Mouse (Mus musculus) neural tube, embryonic 11.5 days (tissue): ENCODE results near the gene Ptprm. TPM values are rescaled to one million over a fixed set of nuclear protein-coding genes. Genes with fewer than 3 reads are reported as not detected.

Source experiments
- ATAC-seq: fragments of 200-750 bp; cut with Nextera tagmentation; 2 replicates; pipeline ENCODE4 v1.8.0; 2017; ENCODE audit warnings: moderate number of reproducible peaks, mild to moderate bottlenecking, moderate TSS enrichment, moderate library complexity; ENCODE audit not compliant: insufficient read depth, low FRiP score, low TSS enrichment
- DNase-seq: peaks from one replicate; pipeline ENCODE4 v3.0.0-alpha.2; 2015; ENCODE audit warnings: low spot score
- H3K27ac ChIP-seq: fragments of 300-500 bp; sonication (generic); 2 replicates; pipeline ENCODE4 v1.5.1; 2014; ENCODE audit warnings: low read depth, mild to moderate bottlenecking, low read length
- H3K27me3 ChIP-seq: fragments of 300-500 bp; sonication (generic); 2 replicates; pipeline ENCODE4 v1.6.1; 2014; ENCODE audit warnings: mild to moderate bottlenecking, low read length, mixed read lengths; ENCODE audit not compliant: control insufficient read depth, insufficient read depth
- H3K36me3 ChIP-seq: fragments of 300-500 bp; sonication (generic); 2 replicates; pipeline ENCODE4 v1.6.1; 2014; ENCODE audit warnings: mild to moderate bottlenecking, low read length, moderate library complexity, mixed read lengths; ENCODE audit not compliant: control insufficient read depth, insufficient read depth
- H3K4me1 ChIP-seq: fragments of 300-500 bp; sonication (generic); 2 replicates; pipeline ENCODE4 v1.6.1; 2014; ENCODE audit warnings: low read length, mixed read lengths; ENCODE audit not compliant: control insufficient read depth, insufficient read depth
- H3K4me2 ChIP-seq: fragments of 300-500 bp; sonication (generic); 2 replicates; pipeline ENCODE4 v1.6.1; 2014; ENCODE audit warnings: low read depth, mild to moderate bottlenecking, moderate library complexity
- H3K4me3 ChIP-seq: fragments of 300-500 bp; sonication (generic); 2 replicates; pipeline ENCODE4 v1.5.1; 2014; ENCODE audit warnings: low read depth, low read length
- H3K9ac ChIP-seq: fragments of 300-500 bp; sonication (generic); 2 replicates; pipeline ENCODE4 v1.6.1; 2014; ENCODE audit warnings: mild to moderate bottlenecking, low read length
- H3K9me3 ChIP-seq: fragments of 300-500 bp; sonication (generic); 2 replicates; pipeline ENCODE4 v1.6.1; 2016; ENCODE audit warnings: low read length; ENCODE audit not compliant: control insufficient read depth
- WGBS: fragments of 180-500 bp; shearing (Covaris S2); extraction: QIAGEN DNeasy Blood & Tissue Kit; methylation state at CpG from one replicate; pipeline ENCODE4 v1.1.7; 2014; 5-methylcytosine and 5-hydroxymethylcytosine counted together
- polyA plus RNA-seq: library from polyadenylated mRNA; unstranded; fragments of >200 nt; fragmentation: Nextera tagmentation; extraction: Ambion mirVana; gene quantifications from 2 replicates; pipeline ENCODE4 v1.2.1, GENCODE M21; 2014

Ptprm gene
- polyA plus RNA-seq, 1 experiment from 2014 or later = 12.7 TPM

DNA sequence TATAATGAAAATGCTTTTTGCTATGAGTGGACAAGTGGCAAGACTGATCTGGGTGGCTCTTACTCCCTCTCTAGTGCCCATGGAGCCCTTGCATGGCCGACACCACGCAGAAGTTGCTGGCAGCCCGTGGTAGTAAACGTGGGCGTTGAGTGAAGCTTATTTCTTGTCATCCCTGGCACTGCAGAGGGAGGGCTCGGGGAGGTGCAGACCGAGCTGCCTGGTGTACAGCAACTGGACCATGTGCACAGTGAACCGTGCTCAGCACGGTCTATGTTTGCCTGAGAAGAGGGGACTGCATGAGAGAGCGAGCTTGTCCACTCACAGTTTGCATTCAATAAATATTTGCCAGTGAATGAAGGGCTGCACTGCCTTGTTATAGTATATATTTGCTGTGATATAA lies 591.5 kb downstream of the Ptprm start:
- DNase-seq (no peak), ATAC-seq (no peak)
- Histone ChIP-seq H3K27me3 (no peaks in the 10 kb centered on the region), H3K9me3 (no peaks in the 10 kb centered on the region), H3K9ac (no peak overlapping the region), H3K4me3 (no peak overlapping the region), H3K36me3 (no peaks in the 10 kb centered on the region), H3K4me2 (no peak overlapping the region), H3K27ac (no peak overlapping the region), H3K4me1 (peaks cover 2% of the 10 kb centered on the region)
- WGBS = 87% methylated on average over 10 of the region's 10 CpGs

DNA sequence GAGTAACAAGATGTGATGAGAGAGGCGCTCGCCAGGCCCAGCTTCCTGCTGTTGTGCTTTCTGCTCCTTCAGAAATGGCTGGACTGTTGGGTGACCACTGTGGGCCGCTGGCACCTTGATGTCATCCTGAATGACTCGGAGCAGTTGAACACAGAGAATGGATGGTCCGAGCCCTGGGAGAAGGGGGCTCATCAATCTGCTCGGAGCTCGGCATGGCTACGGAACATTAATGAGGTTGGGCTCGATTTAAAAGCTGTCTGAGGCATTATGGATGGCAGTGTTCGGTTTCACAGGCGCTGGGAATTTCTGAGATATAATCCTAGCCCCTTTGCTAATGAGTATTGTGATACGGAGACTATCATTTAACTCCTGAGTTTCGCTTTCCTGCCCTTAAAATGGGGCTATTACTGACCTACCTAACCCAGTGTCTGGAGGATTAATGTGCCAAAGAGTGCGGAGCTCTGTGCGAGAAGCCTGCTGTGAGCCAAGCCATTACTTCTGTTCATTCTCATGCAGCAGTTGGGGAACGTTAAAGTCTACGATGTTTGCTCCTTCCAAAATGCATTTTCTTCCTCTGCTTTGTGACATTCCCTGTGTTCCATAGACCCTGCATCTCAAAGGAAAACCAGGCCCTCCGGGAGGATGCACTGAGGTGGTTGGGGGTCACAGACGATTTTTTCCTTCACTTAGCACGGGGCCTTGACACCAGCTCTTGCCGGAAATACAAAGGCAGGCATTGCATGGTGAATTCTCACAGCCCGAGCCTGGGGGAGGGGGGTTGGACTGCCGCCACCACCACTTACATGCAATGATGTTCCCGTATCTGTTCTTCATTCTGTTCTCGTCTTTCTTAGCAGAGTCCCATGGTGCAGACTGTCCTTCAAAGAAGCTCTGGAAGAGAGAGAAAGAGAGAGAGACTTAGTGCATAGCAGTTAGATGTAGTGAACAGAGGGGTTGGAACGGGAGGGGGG lies 592.6 kb downstream of the Ptprm start:
- DNase-seq = peak; percentile 64
- 32% methylated on average over 26 of the region's 26 CpGs for WGBS
- Histone ChIP-seq H3K36me3 (no peaks in the 10 kb centered on the region), H3K9ac (no peak overlapping the region), H3K4me2 (peak overlapping the region; percentile 29), H3K27ac (peak overlapping the region; percentile 51; the same call in 1 of the 2 replicates), H3K4me1 (peaks cover 2% of the 10 kb centered on the region), H3K9me3 (no peaks in the 10 kb centered on the region), H3K4me3 (no peak overlapping the region), H3K27me3 (no peaks in the 10 kb centered on the region)
- ATAC-seq = peak; percentile 69

- no peaks in the 10 kb centered on the region for H3K27me3 ChIP-seq
- H3K4me1 ChIP-seq = peaks cover 6% of the 10 kb centered on the region
- no peak overlapping the region for H3K4me2 ChIP-seq
- DNase-seq (no peak), ATAC-seq (no peak)
- WGBS = 52% methylated on average over 10 of the region's 10 CpGs
- H3K9ac ChIP-seq = no peak overlapping the region
- no peak overlapping the region for H3K27ac ChIP-seq
- H3K36me3 ChIP-seq = no peaks in the 10 kb centered on the region
- H3K9me3 ChIP-seq = no peaks in the 10 kb centered on the region
- no peak overlapping the region for H3K4me3 ChIP-seq
These were observed 597.2 kb downstream of the Ptprm start for GRCm38 (mm10) chr17:66757025-66757511.

DNA sequence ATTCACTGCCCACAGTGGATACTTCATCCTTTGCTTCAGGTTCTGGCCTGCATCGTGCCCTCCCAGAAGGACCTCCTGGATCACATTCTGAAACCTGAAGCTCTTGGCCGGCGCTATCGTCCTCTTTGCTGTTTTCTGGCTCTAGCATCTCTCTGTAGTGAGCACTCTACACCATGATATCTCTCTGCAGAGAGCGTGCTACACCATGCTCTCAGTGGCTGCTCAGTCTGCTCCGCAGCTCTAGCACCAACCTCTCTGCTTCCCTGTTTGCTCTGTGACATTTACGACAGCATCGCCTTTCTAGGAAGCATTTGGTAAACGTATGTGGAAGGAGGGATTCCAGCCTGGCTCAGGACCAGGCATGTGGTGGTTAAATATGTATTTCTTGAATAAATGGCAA lies 597.8 kb downstream of the Ptprm start:
- Histone ChIP-seq H3K36me3 (no peaks in the 10 kb centered on the region), H3K9me3 (no peaks in the 10 kb centered on the region), H3K4me3 (no peak overlapping the region), H3K4me2 (no peak overlapping the region), H3K27ac (no peak overlapping the region), H3K27me3 (no peaks in the 10 kb centered on the region), H3K4me1 (peaks cover 4% of the 10 kb centered on the region; the same call in 1 of the 2 replicates), H3K9ac (no peak overlapping the region)
- WGBS = 75% methylated on average over 9 of the region's 9 CpGs
- DNase-seq = no peak
- ATAC-seq = no peak

DNA sequence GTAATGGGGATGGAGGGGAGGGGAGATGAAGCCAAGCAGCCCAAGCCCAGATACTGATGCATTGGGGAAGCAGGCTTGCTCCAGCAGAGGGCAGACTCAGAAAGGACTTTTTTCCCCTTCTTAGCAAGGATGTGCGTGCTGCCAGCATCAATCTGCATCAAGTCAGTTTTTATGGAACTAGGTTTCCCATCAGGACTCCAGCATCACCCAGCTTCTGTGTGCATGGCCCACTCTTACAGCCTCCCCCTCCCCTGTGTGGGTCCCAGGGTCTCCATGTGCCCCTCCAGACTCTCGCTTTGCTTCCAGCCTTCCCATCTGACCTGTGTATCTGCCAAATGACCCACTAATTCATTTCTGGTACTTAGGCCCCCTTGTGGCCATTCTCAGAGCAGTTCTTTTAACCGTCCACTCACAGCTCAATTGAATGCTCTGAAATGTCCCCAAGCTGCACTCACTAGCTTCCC lies 599.0 kb downstream of the Ptprm start:
- no peak overlapping the region for H3K4me3 ChIP-seq
- peaks cover 4% of the 10 kb centered on the region; the same call in 1 of the 2 replicates for H3K4me1 ChIP-seq
- H3K9ac ChIP-seq = no peak overlapping the region
- H3K27me3 ChIP-seq = no peaks in the 10 kb centered on the region
- H3K4me2 ChIP-seq = no peak overlapping the region
- no peaks in the 10 kb centered on the region for H3K36me3 ChIP-seq
- 18% methylated on average over 3 of the region's 3 CpGs for WGBS
- no peaks in the 10 kb centered on the region for H3K9me3 ChIP-seq
- peak; percentile 46 for ATAC-seq
- DNase-seq = peak; percentile 66
- H3K27ac ChIP-seq = no peak overlapping the region

GRCm38 (mm10) chr17:66754208-66754865 lies 599.9 kb downstream of the Ptprm start:
- no peaks in the 10 kb centered on the region for H3K9me3 ChIP-seq
- H3K4me2 ChIP-seq = no peak overlapping the region
- H3K27ac ChIP-seq = no peak overlapping the region
- H3K36me3 ChIP-seq = no peaks in the 10 kb centered on the region
- ATAC-seq = no peak; the same call in 1 of the 2 replicates
- H3K27me3 ChIP-seq = no peaks in the 10 kb centered on the region
- peaks cover 4% of the 10 kb centered on the region; the same call in 1 of the 2 replicates for H3K4me1 ChIP-seq
- H3K9ac ChIP-seq = no peak overlapping the region
- no peak overlapping the region for H3K4me3 ChIP-seq
- DNase-seq = no peak
- 43% methylated on average over 9 of the region's 9 CpGs for WGBS

DNA sequence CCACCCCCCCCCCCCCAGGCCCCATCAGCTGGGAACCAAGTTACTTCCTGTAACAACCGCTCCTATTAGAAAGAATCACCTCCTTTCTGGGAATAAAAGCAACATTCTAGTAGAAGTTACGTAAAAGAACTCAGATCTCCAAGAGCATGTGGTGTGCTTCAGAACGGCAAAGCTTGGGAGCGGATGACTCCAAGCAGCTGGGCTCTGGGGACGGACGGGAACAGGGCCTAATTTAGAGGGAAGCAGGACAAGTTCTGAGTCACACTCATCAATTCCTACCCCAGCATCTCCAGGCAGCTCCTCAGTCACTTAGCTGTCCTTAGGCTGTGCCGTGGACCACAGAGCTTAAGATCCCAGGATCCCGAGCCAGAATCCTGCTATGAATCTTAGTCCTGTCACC lies 602.5 kb downstream of the Ptprm start:
- Histone ChIP-seq H3K36me3 (no peaks in the 10 kb centered on the region), H3K9ac (no peak overlapping the region), H3K9me3 (no peaks in the 10 kb centered on the region), H3K27me3 (no peaks in the 10 kb centered on the region), H3K27ac (no peak overlapping the region), H3K4me3 (no peak overlapping the region), H3K4me1 (peaks cover 4% of the 10 kb centered on the region; the same call in 1 of the 2 replicates), H3K4me2 (no peak overlapping the region)
- DNase-seq = no peak
- no peak for ATAC-seq
- WGBS = 91% methylated on average over 8 of the region's 8 CpGs

DNA sequence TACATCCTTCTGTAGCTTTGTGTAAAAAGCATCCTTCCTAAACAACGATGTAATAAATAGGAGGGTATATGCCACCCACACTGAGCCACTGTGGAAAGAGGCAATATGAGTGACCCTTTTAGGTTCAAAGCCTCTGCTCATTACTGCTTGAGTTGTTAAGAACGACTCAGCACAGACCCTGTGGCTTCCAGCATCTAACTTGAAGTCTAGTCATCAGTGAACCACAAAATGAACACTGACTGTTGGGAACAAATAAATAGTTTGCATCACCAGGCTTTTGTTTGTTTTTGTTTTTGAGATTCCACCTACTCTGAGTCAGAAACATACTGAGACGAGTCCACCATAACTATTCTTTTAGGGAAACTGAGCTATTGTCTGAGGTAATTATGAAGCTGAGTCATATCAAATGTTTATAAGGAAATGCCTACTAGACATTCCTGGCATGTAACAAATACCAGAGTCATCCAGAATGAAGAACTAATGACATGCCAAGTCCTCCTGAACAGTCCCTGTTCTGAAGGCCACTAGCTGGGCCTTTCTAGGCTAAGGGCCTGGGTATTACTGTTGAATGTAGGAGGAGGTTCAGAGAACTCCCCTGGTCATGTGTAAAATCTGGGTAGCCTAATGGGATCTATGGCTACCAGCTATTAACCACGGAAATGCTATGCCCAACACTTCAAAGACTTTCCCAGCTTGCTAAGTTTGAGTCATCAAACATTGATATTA lies 603.6 kb downstream of the Ptprm start:
- H3K27me3 ChIP-seq = no peaks in the 10 kb centered on the region
- ATAC-seq = no peak
- no peak overlapping the region for H3K4me2 ChIP-seq
- no peaks in the 10 kb centered on the region for H3K36me3 ChIP-seq
- 84% methylated on average over 4 of the region's 4 CpGs for WGBS
- no peak overlapping the region for H3K9ac ChIP-seq
- no peak overlapping the region for H3K4me3 ChIP-seq
- no peak overlapping the region for H3K27ac ChIP-seq
- no peak for DNase-seq
- H3K9me3 ChIP-seq = no peaks in the 10 kb centered on the region
- H3K4me1 ChIP-seq = peaks cover 4% of the 10 kb centered on the region; the same call in 1 of the 2 replicates
